Mouse (Mus musculus) ES-E14 (cell line): ENCODE results near the gene Ptprr. TPM values are rescaled to one million over a fixed set of nuclear protein-coding genes. Genes with fewer than 3 reads are reported as not detected.

Experiments used
- DNase-seq: peaks from one replicate; pipeline ENCODE4 v3.0.0-alpha.2; 2013; ENCODE audit warnings: low read depth, low spot score
- H3K27ac ChIP-seq: 2 replicates; pipeline ENCODE4 v1.5.1; 2012; ENCODE audit warnings: low read depth, mild to moderate bottlenecking, low read length, moderate library complexity, mixed read lengths; ENCODE audit not compliant: poor library complexity, insufficient read depth, severe bottlenecking
- H3K36me3 ChIP-seq: 2 replicates; pipeline ENCODE4 v1.6.1; 2012; ENCODE audit warnings: mild to moderate bottlenecking, low read length, moderate library complexity, mixed read lengths; ENCODE audit not compliant: control insufficient read depth, poor library complexity, insufficient read depth, severe bottlenecking
- H3K4me1 ChIP-seq, 2 experiments: fragments of 150-350 bp in 1 of 2; sonication (generic) in 1 of 2; 2 replicates each; pipeline ENCODE4 v1.6.1; 2012; ENCODE audit warnings: low read length in 2 of 2, mild to moderate bottlenecking in 1 of 2, mixed read lengths in 1 of 2; ENCODE audit not compliant: control insufficient read depth in 2 of 2, insufficient read depth in 2 of 2, poor library complexity in 1 of 2
- H3K4me3 ChIP-seq, 2 experiments: fragments of 150-350 bp in 1 of 2; sonication (generic) in 1 of 2; 2 replicates each; pipeline ENCODE4 v1.5.1; 2012; ENCODE audit warnings: low read length in 2 of 2, low read depth in 1 of 2, mild to moderate bottlenecking in 1 of 2, mixed read lengths in 1 of 2; ENCODE audit not compliant: insufficient read depth in 1 of 2, poor library complexity in 1 of 2, severe bottlenecking in 1 of 2
- H3K9ac ChIP-seq: 2 replicates; pipeline ENCODE4 v1.6.1; 2012; ENCODE audit warnings: low read depth, mild to moderate bottlenecking, low read length, mixed read lengths; ENCODE audit not compliant: poor library complexity, insufficient read depth, severe bottlenecking
- H3K9me3 ChIP-seq: fragments of 150-350 bp; sonication (generic); 2 replicates; pipeline ENCODE4 v1.6.1; 2012; ENCODE audit warnings: low read depth, mild to moderate bottlenecking, low read length; ENCODE audit not compliant: control insufficient read depth, insufficient read depth
- CHD2 ChIP-seq: IDR thresholded peaks from 2 replicates; pipeline ENCODE4 v1.6.1; 2014; ENCODE audit warnings: mild to moderate bottlenecking, low read depth, low read length, inconsistent platforms
- HCFC1 ChIP-seq: IDR thresholded peaks from 2 replicates; pipeline ENCODE4 v1.6.1; 2012; ENCODE audit warnings: low read length, inconsistent platforms, borderline replicate concordance; ENCODE audit not compliant: insufficient read depth
- MAFK ChIP-seq: IDR thresholded peaks from 2 replicates; pipeline ENCODE4 v1.6.1; 2014; ENCODE audit warnings: mild to moderate bottlenecking, low read depth, low read length, inconsistent platforms; ENCODE audit not compliant: insufficient read depth
- ZC3H11A ChIP-seq: IDR thresholded peaks from 2 replicates; pipeline ENCODE4 v1.6.1; 2012; ENCODE audit warnings: low read depth, mild to moderate bottlenecking, inconsistent platforms, low read length, borderline replicate concordance
- ZNF384 ChIP-seq: IDR thresholded peaks from 2 replicates; pipeline ENCODE4 v1.6.1; 2012; ENCODE audit warnings: low read depth, low read length, inconsistent platforms
- in situ Hi-C, 2 experiments: fragments of 600-800 bp; cut with MboI; formaldehyde crosslinking; loops; one replicate each; pipeline ENCODE4 v1.15.1; 2025; ENCODE audit warnings: low sequenced_read_pairs in 2 of 2, inconsistent platforms in 1 of 2; ENCODE audit not compliant: unreplicated experiment in 2 of 2
- total RNA-seq: library from RNA; depleted of rRNA; stranded (reverse); fragments of 300-350 nt; gene quantifications from 2 replicates; pipeline ENCODE4 v1.2.3, GENCODE M21; 2012

Ptprr gene
- total RNA-seq, 1 experiment, result 0.13 TPM

- Histone ChIP-seq H3K9me3 (no peaks in the 10 kb centered on the region), H3K36me3 (no peaks in the 10 kb centered on the region), H3K9ac (no peak overlapping the region), H3K4me3 (no peak overlapping the region), H3K4me1 (no peaks in the 10 kb centered on the region), H3K27ac (no peak overlapping the region)
- DNase-seq, result no peak
- in situ Hi-C loops, result no loop called here
- no peak for TF ChIP-seq HCFC1
- no peak for TF ChIP-seq CHD2
- TF ChIP-seq ZNF384, result no peak
- TF ChIP-seq MAFK, result no peak
Observed at GRCm38 (mm10) chr10:116201542-116201941, 183.5 kb downstream of the Ptprr start.

- Histone ChIP-seq H3K4me1 (no peaks in the 10 kb centered on the region), H3K36me3 (no peaks in the 10 kb centered on the region), H3K27ac (no peak overlapping the region), H3K4me3 (no peak overlapping the region), H3K9ac (no peak overlapping the region), H3K9me3 (no peaks in the 10 kb centered on the region)
- in situ Hi-C loops, result no loop called here
- TF ChIP-seq ZNF384 (no peak), CHD2 (no peak), HCFC1 (no peak), MAFK (no peak), ZC3H11A (no peak)
- DNase-seq, result no peak
Observed at GRCm38 (mm10) chr10:116205580-116206358, 187.8 kb downstream of the Ptprr start.

DNA sequence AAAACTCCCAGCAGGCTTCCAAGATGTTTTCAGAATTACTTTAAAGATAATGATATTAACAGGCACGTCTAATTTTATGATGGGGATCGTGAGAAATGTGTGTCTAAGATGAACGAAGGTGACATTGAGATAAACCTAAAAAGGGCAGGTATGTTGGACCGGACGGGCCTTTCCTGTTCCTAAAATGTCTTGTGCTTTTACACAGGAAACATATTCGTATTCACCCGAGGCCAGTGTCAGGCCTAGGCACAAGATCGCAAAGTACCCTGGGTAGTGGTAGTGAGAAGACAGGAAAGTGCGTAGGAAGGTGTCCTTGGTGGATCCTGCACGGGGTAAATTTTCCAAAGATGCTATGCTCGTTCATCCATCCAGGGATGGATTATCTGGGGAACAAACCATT, 188.4 kb downstream of the Ptprr start:
- in situ Hi-C loops, result no loop called here
- no peak overlapping the region for H3K27ac ChIP-seq
- TF ChIP-seq ZNF384 (no peak), CHD2 (no peak), ZC3H11A (no peak), MAFK (no peak), HCFC1 (no peak)
- H3K4me1 ChIP-seq, result no peaks in the 10 kb centered on the region
- H3K4me3 ChIP-seq, result no peak overlapping the region
- no peaks in the 10 kb centered on the region for H3K9me3 ChIP-seq
- no peak for DNase-seq
- H3K9ac ChIP-seq, result no peak overlapping the region
- no peaks in the 10 kb centered on the region for H3K36me3 ChIP-seq

- H3K27ac ChIP-seq, result no peak overlapping the region
- H3K36me3 ChIP-seq, result no peaks in the 10 kb centered on the region
- TF ChIP-seq HCFC1 (no peak), ZNF384 (peak; percentile 95), ZC3H11A (peak; percentile 27; the same call in 1 of the 2 replicates)
- no peaks in the 10 kb centered on the region for H3K4me1 ChIP-seq
- peak; percentile 38 for DNase-seq
- H3K4me3 ChIP-seq, result no peak overlapping the region
- no peak overlapping the region for H3K9ac ChIP-seq
- no peaks in the 10 kb centered on the region for H3K9me3 ChIP-seq
- in situ Hi-C loops, result no loop called here
Observed at GRCm38 (mm10) chr10:116207987-116208726, 190.1 kb downstream of the Ptprr start.
